Mouse (Mus musculus) neural tube, embryonic 10.5 days (tissue): Measurements from ENCODE around the gene Aldh8a1.
"Not testable (repeated sequence)": the region's sequence is repeated elsewhere in the genome, so short reads cannot be mapped to it uniquely, and the experiment has no call there.

Experiments
- DNase-seq: peaks from one replicate; pipeline ENCODE4 v3.0.0-alpha.2; 2017; ENCODE audit warnings: low spot score; ENCODE audit errors: extremely low spot score

Aldh8a1 gene

DNA sequence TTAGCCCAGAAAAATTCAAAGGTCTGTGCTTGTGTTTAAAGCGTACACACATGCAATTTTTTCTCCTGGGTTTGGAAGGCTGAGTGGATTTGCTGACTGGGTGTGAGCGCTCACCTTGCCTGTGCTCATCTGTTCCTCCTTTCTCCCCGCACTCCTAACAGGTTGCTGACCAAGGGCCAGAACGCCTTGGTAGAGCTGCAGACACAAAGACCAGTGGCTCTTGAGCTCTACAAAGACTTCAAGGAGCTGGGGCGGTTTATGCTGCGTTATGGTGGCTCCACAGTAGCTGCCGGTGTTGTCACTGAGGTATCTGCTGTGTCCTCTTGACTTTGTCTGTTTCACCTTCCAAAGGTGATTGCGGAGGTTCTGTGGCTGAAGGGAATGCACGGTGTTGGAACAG, 9.6 kb upstream of the Aldh8a1 start:
- DNase-seq: no peak

DNA sequence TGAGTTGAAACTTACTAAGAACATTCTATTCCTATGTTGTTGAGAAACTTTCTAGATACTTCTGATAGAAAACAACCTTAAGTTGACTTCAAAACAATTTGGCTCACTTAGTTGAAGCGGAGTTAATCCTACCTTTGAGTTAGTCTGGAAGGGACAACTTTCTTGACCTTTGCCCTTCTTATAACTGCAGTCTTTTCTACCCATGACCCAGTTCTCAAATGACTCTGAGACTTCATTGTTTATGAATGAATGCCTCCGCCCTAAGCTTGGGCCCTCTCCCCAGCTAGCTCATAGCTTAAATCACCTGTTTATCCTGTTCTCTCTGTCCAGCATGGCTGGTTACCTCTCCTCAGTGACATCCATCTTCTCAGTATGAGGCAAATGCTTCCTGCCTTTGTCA, 7.5 kb upstream of the Aldh8a1 start:
- no peak for DNase-seq

DNA sequence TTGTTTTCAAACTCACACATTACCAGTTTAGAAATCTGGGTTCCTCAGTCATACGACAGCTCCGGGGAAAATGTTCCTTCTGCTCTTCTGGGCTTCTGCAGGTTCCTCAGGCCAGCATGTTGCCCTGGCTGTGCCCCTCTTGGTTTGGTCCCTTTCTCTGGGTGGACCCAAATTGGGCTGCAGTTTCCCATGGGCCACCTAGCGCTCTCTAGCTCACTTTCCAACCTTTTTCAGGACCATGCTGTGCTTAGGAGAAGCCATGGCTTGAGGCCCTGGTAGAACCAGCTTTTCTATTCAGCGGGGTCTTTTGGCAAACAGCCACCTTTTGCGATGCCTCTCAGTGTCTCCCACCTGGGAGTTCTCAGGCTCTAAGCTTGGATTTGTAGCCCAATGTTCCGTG, 4.8 kb upstream of the Aldh8a1 start:
- no peak for DNase-seq

DNA sequence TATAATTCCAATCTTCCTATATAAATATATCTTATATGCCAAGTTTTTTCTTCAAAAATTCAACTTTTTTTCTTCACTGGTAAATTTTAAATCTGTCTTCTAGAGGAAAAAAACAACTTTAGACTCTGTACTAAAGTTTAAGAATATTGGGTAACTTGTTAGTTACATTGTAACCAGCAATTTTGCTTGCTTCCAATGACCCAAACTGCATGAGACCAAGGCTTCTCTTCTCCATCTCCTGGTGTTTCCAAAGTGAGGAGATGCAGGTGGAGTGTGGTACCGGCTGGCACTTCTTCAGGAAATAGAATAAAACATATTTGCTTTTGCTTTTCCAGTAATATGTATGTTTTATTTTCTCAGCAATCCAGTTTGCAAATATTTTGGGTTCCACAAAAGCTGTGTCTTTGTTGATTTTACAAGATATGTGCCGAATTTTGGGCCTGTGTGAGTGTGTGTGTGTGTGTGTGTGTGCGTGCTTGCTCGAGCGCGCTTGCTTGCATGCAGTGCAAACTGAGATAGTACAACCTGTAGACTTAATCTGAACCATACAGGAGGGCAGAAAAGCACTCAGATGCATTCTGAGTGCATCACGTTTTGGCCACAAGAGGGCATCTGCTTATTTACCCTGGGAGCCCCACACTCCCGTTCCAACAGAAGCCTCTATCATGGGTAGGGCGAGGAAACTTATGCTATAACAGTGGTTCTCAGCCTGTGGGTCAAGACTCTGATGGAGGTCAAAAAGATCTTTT, 1.3 kb downstream of the Aldh8a1 start:
- no peak for DNase-seq

DNA sequence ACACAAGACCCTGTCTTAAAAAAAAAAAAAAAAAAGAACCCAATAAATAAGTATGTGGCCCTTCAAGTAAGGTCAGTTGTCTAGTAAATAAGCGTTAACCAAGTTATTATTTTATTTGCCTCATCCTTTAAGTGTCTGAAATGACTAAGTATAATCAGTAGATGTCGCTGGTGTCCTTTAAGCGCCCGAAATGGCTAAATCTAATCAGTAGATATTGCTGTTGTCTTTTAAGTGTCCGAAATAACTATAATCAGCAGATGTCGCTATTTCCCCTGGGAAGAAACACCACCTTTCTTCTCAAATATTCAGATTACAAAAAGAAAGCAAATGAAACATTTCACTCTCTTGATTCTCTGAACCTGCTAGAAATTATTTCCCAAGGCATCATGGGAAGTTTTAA, 5.8 kb downstream of the Aldh8a1 start:
- no peak for DNase-seq

DNA sequence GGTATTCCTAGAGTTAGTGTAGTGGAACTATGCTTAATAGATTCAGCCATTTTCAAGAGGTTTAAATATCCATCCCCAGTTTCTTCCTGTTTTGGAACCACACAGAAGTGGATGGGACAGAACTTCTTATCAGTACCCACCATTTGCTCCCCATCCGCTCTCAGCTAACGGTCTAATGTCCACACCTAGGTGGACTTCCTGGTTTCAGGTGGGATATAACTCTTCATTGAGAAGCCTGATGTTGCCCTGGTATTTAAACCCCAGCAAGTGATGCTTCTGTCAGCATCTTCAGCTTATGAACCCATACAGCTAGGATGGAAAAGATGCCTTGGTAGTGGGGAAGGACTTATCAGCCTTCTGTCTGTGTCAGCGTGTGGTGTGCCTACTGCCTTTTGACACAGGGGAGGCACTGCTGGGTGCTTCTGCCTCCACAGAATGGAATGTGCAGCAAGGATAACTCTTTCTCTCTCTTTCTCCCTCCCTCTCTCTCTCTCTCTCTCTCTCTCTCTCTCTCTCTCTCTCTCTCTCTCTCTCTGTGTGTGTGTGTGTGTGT, 8.1 kb downstream of the Aldh8a1 start:
- DNase-seq: no peak

DNA sequence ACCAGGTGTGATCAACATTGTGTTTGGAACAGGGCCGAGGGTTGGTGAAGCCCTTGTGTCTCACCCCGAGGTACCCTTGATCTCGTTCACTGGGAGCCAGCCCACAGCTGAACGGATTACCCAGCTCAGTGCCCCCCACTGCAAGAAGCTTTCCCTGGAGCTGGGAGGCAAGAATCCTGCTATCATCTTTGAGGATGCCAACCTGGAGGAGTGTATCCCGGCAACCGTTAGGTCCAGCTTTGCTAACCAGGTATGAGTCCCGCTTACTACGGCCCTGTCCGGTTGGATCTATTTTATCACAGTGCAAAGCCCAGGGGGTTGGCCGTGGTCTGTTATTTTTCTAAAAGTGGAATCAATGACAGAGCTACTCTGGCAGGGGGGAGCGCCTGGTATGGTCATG, 12.0 kb downstream of the Aldh8a1 start:
- DNase-seq: no peak

DNA sequence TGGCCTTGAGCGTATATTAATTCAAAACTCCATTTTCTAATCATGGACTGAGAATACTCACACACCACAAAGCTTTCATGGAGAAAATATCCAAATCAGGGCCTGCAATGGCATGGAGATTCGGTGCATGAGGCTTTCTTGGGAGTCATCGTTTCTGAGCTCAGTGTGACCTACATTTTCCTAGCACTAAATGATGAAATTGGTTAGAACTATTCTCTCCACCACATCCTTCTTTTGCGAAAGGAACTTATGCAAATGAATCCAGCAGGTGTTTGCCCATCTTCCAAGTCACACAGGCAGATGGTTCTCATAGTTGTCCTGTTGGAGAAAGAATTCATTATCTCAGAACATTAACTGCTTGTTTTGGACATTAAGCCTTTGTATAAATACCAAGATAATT, 13.3 kb downstream of the Aldh8a1 start:
- no peak for DNase-seq

DNA sequence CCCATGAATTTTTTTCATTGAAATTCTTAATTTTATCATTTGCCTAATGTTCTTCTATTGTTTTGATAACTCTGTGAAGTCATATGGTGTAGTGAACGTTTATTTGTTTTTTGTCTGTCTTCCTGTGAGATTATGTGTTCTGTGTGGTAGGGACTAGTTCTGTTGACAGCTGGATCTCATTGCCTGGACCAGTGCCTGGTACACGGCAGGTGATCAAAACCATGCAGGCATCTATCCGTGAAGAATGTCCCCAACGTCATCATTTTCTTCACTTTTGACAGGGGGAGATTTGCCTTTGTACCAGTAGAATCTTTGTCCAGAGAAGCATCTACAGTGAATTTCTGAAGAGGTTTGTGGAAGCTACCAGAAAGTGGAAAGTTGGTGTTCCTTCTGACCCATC, 14.2 kb downstream of the Aldh8a1 start:
- no peak for DNase-seq

DNA sequence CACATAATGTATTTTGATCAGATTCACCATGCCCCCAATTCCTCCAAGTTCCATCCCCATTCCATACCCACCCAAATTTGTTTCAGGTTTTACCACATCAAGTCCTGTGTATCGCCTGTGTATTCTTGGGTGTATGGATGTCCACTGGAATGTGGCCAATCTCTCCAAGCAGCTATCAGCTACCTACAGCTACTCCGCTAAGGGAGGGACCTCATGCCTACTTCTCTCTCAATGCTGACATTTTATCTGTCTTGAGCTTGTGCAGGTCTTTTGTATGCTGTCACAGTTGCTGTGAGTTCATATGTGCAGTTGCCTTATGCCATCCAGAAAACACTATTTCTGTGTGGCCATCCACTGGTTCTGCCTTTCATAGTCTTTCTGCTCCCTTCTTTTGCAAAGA, 16.3 kb downstream of the Aldh8a1 start:
- no peak for DNase-seq

DNA sequence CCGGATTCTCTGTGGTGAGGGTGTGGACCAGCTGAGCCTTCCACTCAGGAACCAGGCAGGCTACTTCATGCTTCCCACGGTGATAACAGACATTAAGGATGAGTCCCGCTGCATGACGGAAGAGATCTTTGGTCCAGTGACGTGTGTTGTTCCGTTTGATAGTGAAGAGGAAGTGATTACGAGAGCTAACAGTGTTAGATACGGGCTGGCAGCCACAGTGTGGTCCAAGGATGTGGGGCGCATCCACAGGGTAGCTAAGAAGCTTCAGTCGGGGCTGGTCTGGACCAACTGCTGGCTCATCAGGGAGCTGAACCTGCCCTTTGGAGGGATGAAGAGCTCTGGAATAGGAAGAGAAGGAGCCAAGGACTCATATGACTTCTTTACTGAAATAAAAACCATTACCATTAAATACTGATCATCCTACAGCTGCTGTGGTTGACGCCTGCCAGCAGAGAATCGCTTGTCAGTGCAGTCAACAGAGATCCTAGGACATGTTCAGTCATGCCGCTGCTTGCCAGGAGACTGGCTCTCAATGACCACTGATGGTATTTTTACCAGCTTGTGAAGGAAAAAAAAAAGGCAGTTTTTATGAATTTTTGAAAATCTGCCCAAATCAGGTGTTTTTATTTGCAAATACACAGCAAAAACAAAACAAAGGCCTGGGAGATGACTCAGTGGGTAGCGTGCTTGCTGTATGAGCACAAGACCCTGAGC, 18.5 kb downstream of the Aldh8a1 start:
- DNase-seq: no peak

DNA sequence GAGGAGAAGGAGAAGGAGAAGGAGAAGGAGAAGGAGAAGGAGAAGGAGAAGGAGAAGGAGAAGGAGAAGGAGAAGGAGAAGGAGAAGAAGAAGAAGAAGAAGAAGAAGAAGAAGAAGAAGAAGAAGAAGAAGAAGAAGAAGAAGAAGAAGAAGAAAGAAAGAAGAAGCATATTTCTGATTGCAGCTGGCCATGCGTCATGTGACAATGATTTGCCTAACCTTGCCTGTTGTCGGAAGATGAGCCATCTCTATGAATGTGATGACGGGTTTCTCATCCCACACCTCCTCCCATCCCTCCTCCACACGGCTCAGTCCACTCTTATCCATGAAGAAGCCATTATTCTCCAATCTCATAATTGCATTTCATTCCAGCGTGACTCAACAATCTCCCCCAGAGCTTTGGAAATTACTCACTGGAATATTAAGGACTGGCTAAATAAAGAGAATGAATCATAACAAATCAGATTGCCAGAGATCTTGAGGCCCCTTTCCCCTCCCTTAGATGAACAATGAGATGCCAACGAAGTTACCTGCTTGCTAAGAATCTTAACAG, 21.9 kb downstream of the Aldh8a1 start:
- not testable (repeated sequence) for DNase-seq

DNA sequence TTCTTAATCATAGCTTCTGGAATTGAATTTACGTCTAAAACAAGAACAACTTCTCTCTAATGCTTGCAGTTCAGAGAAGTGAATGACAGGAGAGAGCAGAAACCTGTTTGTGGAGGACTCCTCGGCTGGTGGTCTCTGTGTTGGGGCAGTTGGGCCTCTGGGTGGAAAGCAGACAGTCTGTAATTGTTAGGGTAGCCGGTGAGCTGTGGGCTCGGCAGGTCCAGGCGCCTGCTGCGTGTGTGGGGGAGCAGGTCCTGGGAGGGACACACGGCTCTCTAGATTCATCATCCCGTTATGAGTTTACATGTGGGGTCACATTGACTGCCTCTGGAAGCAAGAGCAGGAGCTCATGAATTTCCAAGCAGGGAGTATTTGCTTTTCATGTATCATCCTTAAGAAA, 22.5 kb downstream of the Aldh8a1 start:
- DNase-seq: no peak

DNA sequence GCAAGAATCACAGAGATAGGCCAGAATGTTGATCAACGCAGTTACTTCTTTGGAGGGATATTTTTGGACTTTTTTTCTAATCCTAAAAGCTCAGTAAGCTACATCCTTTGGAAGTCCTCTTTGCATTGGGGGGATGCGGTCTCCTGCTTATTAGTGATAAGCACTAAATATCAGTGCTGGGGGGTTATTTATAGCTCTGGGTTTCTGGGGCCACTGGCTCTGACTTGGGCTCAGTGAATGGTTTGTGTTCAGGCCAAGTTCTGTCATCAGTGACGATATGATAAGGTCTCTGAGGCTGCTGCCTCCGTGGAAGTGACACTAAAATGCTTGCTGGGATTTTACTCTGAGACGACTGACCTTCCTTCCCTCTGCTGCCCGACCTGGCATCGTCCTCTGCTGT, 22.9 kb downstream of the Aldh8a1 start:
- no peak for DNase-seq

DNA sequence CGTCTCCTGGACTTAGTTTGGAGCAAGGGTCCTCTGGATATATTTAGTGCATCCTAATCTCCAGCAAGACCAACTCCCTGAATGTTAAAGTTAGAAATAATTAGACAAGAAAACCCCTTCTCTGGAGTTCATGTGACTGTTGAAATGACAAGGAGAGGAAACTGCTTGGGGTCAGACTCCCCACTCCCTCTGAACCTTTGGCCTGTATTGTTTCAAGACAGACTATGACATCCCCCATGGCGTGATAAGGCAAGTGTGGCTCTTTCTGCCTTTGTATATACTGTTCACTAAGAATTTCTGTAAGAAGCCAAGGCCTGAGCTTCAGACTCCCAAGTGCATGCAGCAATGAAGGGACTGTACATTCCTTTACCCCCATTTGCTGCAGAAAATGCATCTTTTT, 23.4 kb downstream of the Aldh8a1 start:
- DNase-seq: no peak

DNA sequence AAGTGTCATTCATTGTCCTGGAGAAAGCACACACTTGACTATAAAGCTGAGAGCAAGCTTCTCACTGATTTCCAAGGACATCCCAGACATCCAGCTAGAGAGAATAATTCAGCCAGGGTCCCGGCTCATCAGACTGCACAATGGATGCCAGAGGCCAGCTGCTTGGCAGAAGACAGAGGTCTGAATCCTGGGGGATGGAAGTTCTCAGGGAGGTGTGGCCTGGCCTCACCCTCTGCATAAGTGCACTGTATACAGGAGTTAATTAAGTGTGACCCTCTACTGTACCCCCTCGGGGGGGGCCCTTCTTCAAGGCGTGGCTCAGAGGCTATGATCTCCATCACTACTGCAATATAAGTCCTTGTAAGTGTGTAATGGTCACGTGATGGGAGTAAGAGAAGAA, 24.2 kb downstream of the Aldh8a1 start:
- no peak for DNase-seq

DNA sequence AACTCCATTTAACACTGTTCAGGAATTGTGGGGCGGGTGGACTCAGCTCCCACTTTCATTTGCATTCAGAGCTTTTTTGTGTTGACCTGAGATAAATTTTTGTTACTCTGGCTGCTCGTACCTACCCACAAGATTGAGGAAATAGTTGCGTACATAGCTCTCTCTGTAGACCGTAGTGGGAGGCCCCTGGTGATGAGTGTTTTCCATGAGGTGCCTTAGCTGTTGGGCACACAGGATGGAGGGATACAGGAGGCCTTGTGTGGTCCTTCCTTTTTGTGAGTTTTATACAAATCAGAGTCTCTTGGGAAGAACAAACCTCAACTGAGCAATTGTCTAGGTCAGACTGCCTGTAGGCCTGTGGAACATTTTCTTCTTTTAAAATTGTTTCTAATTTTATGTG, 27.7 kb downstream of the Aldh8a1 start:
- DNase-seq: no peak

DNA sequence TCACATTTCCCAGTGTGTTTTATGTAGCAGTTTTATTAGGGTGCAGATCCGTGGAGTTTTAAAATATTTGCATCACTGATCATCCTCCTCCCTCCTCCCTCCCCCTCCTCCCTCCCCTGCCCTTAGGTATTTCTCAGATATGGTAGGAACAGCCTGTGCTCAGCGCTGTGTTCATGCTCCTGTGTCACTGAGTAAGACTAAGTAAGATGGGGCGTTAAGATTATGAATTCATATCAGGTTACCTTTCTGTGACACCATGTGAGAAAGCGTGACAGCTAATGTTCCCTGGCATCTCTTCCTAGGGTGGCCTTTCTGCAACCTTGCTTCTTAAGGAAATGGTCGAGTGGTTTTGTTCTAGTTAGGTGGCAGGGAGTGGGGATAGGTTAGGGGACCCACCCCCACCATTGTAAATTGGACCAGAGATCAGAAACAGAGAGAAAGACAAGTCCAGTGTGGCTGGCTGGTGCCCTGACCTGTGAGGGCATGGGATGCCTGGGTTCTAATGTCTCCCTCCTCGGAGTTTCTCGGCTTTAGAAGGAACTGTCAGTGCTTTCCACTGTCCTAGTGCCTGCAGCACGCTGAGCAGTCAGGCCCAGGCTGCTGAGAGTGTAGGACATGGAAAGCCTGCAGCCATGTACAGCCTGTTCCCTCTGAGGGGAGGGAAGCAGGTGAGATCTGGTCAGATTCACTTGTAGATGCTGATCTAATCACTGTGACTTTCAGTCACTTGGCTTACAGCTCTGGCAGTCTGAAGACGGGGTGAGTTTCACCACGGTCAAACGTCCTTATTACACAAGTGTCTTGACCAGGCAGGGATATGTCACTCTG, 28.8 kb downstream of the Aldh8a1 start:
- DNase-seq: no peak

DNA sequence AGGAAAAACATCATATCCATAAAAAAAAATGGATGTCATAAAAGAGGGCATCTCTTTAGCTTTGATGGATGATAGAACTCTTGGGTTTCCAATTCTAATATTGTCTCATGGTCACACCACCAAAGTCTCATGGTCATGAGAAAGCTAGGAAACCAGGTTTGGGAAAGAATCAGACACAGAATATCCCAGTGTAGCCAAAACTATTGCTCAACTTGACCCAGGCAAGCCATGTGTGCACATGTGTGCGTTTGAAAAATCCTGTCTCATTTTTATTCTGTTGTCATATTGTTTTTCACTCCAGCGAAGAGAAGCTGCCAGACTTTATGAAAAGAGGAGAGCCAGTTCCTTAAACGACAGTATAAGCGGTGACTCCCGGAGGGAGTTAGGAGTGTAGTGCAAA, 33.6 kb downstream of the Aldh8a1 start:
- no peak for DNase-seq

DNA sequence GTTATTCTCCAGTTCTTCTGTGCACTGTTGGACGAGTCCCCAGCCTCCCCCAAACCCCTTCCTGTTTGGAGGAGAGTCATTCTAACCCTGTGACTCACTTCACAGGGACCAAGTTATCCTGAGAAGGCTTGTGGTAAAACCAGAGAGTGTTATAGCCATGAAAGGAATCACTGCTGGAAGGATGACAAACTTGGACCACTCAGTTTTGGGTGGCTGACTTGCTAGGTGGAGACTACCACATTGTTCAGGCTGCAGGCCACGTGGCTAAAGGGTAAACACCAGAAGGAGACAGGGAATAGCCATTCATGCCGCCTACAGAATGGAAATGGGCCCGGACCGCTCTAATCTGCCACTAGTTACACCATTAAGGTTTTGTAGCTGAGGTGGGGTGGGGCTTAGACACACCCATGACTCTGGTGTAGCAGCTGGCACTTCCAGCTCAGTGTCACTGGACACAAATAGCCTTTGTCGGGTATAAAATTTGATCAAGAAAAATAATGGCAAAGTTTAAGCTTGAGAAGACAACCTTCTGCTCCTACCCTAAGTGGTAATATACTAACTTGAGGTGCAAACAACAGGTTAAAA, 34.6 kb downstream of the Aldh8a1 start:
- no peak for DNase-seq

DNA sequence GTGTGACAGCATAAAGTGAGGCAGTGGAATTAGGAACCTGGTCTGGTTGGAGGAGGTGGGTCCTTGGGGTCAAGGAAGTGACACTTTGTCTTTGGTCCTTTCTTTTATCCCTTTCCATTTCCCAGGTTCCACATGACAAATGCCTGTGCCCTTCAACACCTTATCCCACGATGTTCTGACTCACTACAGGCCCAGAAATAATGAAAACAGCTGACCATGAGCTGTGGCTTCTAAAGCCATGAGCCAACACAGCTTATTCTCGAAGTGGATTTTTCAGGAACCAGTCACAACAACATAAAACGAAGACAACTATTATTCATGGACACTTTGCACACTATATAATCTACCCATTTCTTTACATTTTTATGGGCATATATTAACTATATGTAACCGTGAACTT, 37.9 kb downstream of the Aldh8a1 start:
- no peak for DNase-seq
